Mouse (Mus musculus) frontal cortex, postnatal 36 days (tissue): ENCODE results near the gene Tctex1d4.
A peak's percentile ranks its signal among the peaks of the same experiment; 100 is the strongest.

ENCODE experiments used
- DNase-seq, 2 experiments: peaks; one replicate each; pipeline ENCODE4 v3.0.0; 2022; ENCODE audit warnings: low spot score in 2 of 2

Gene Tctex1d4

DNA sequence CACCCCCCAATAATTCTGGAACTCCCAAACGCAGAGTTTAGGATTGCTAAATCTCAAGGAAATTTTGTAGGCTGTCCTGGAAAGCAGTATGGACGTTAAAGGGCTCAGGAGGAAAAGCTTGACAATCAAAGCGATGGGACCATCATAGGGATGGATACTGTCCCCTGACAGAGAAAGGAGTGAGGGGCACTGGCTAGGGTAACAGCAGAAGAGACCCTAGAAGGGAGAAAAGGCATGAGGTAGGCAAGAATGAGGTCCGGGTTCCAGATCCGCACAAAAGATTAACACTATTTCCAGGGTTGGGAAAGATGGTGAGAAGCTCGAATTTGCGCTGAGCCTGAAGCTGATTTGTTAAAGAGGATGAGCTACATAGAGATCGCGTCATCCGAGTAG, 6.5 kb upstream of the Tctex1d4 start:
- DNase-seq = no peak

- peak; percentile 95 to 96 for DNase-seq
Measured at GRCm38 (mm10) chr4:117120445-117121414, 5.9 kb upstream of the Tctex1d4 start.

GRCm38 (mm10) chr4:117122209-117122608, 4.4 kb upstream of the Tctex1d4 start:
- no peak for DNase-seq

DNA sequence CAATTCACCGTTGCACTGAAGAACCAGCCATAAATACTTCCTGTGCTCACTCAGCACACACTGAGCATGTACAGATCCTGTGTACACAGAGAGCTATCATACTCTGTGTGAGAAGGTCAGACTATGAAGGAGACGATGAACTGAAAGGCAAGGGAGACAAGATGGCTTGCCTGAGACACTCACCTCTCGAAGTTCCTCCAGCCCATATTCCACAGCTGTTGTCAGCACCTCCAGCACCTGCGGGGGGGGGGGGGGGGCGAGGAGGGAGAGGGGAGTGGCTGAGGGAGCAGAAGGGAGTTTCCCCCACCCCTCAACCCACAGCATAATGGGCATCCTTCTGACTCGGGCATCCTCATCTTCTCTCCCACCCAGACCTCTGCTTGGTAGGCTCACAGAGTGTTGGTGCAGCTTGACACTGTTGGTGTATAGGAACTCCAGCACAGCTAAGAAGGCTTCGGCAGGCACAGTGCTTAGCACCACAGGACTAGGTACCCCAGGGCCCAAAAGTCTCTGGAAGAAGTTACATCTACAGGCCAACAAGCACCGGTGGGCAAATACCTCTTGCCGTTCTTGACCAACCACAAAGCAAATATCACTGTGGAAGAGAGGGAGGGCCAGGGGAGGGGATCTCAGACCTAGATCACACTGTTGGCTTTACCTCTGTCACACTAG, 2.9 kb upstream of the Tctex1d4 start:
- DNase-seq = no peak

- no peak for DNase-seq
Measured at GRCm38 (mm10) chr4:117124218-117124517, 2.4 kb upstream of the Tctex1d4 start.

DNA sequence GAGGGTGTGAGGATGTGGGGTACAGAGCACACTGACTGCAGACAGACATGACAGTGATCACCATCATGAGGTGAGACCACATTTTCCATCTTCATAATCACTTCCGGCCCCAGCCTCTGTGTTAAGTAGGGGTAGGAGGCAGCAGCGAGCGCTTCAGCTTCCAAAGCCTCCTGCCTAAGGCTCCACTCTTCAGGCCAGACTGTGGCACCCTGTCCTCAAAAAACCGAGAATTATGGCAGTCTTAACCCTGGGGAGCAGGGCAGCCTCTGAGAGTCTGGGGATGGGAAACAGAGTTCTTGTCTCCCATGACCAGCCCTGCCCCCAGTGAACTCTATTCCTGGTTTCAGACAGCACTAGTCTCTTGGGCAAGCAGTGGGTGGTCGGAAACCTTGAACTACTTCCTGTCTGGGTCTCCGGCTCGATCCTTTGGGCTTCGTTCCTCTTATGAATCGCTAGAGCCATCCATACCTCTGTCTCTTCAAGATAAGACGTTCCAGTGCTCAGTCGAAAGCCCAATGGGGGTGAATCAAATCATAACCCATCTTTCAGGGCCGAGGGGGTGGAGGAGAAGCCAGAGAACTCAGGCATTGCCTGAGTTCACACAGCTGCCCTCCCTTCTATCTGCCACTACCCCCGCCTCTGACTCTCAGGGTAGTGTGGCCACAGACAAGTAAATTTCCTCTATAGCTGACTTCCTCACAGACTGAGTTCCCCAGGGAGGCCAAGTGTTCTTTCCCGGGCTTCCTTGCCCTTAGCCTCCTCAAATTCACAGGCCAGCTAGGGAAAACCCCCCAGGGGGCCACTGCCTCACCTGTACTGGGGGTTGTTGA, 1.9 kb upstream of the Tctex1d4 start:
- no peak for DNase-seq

DNA sequence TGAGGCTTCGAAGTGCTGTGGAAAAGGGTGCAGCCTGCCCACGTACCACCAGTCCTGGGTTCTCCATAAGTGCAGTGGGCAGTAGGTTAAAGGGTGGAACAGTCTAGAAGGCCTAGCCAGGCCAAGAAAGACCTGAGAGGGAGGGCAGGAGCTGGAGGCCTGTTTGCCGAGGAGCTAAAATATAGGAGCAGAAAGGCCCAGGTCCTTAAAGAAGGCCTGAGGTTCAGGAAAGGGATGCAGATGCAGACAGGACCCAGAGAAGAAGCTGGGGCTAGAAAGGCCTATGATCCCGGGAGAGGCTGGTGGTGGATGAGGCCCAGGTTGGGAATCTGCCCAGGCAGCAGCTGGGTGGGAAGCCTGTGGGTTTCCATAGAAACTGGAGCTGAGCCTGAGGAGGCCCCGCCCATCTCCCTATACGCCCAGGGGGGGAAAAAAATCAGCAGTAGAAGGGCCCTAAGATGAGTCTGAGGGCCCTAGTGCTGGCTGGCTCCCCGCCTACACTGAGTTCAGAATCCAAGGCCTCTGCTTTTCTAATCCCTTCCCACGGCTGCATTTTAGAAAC, 1.2 kb upstream of the Tctex1d4 start, which contains the start of gene Btbd19:
Btbd19 (minus strand) TSS at position 378 of the 562 bp plus-strand sequence.
- DNase-seq = peak; percentile 76 to 81

- DNase-seq = peak in 1 of 2 experiments; percentile 54
Measured at GRCm38 (mm10) chr4:117125910-117126674, 502 bp upstream of the Tctex1d4 start.

DNA sequence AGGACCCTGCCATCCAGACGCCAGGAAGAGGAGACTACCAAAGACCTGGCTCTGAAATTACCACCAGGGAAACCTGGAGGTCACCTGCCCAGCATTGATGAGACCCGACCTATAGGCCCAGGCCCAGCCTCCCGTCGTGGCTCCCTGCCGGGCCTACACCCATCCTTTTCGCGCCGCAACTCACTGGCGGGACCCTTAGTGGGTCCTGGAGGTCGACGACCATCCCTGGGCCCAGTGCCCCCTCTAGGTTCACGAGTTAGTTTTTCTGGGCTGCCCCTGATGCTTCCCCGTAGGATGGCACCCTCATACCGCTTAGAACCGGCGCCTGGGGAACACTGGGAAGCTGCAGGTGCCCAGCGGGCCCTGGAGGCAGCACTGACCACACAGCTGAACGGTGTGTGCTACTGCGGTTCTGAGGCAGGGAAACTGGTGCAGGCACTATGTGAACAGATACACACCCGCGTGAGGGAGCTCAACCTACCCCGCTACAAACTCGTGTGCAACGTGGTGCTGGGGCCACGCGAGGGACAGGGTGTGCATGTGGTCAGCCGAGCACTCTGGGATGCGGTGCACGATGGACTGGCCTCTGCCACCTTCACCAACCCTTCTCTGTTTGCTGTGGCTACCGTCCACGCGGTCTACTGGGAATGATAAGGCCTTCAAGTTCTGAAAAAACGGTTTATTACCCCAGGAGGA, 1.5 kb downstream of the Tctex1d4 start:
- DNase-seq = no peak

GRCm38 (mm10) chr4:117130790-117131189, 4.2 kb downstream of the Tctex1d4 start:
- no peak for DNase-seq

GRCm38 (mm10) chr4:117131198-117131597, 4.6 kb downstream of the Tctex1d4 start:
- DNase-seq = no peak

DNA sequence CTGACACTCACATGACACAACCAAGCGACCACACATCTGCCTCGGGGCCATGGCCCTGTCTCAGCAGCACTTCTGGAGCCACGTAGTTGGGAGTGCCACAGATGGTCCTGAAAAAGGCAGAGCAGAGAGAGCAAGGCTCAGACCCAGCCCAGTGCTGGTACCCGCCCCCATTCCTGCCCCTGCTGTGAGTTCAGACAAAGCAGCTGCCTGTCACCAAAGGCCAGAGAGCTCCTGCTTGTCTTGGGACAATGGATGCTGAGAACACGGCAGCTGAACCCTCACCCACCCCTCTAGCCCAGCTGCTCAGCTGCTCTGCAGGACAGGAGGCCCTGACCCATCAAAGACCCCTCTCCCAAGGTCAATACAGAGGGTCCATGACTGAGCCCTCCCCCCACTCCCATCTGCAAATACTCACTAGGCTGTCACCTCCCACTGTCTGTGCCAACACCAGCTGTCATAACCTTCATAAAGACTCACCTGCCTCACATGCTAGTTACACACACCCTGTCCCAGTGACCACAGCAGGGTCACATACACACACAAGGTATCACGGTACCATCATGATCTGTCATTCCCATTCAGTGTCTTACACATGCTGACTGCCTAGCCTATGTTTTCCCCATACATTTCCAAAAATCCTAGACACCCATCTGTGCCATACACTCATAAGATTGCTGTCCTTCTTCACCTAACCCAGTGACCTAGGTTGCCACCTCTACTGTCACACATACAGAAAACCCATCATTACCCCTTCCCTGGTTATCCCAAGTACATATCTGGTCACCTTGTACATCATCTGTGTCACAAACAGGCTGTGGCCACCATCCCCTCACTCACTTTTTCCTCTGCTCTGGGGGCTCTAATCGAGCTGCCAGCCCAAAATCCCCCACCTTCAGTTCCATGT, 5.5 kb downstream of the Tctex1d4 start:
- no peak for DNase-seq

- no peak for DNase-seq
Measured at GRCm38 (mm10) chr4:117132794-117133143, 6.2 kb downstream of the Tctex1d4 start.

DNA sequence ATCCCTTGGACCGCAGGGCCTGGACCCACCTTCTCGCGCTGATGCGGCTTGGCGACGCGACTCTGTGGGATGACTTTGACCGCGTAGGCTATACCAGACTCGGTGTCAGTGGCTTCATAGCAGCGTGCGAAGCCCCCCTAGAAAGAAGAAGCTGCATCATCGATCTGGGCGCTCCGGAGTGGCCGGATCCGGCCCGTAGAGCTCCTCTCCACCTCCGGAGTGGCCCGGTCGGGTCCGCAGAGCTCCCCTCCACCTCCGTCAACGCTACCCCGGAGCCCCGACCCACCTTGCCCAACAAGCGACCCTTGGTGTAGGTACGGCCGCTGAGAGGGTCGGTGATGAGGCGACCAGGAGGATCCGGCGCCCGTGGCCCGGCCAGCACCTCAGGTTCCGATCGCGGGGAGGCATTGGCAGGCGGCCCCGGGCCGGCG, 6.8 kb downstream of the Tctex1d4 start:
- DNase-seq = no peak

GRCm38 (mm10) chr4:117133817-117134600, 7.4 kb downstream of the Tctex1d4 start, which contains the start of gene Plk3:
Plk3 (minus strand) TSS chr4:117133963.
- DNase-seq = peak; percentile 97 to 98

DNA sequence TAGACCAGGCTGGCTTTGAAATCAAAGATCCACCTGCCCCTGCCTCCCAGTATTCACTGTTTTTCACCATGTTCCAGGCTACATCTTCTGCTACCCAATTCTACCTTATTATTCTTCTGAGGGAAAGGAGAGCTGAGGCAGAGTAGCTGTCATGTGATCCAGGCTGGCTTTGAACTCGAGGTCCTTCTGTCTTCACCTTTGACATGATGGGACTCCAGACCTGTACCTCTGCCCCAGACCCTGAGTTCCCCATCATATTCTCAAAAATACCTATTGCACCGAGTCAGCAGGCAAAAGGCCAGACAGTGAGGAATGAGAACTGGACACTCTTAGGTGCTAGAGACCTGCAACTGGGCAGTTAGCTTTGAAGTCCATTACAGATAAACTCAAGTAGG, 8.0 kb downstream of the Tctex1d4 start:
- no peak for DNase-seq

GRCm38 (mm10) chr4:117136034-117136433, 9.4 kb downstream of the Tctex1d4 start:
- no peak for DNase-seq
